Mouse (Mus musculus) mouse embryonic stem cell (cell line): ENCODE results near the gene Rere.

Experiments used
- in situ Hi-C, 2 experiments: fragments of 300-500 bp; cut with MboI; formaldehyde crosslinking; loops; 1 replicate in 1 of 2; 3 replicates in 1 of 2; pipeline ENCODE4 v1.14.3; 2019 to 2020; ENCODE audit warnings: low sequenced_read_pairs in 2 of 2, low pct_unique_long_range_greater_than_20kb in 1 of 2, mixed read lengths in 1 of 2; ENCODE audit not compliant: unreplicated experiment in 1 of 2

Rere gene

DNA sequence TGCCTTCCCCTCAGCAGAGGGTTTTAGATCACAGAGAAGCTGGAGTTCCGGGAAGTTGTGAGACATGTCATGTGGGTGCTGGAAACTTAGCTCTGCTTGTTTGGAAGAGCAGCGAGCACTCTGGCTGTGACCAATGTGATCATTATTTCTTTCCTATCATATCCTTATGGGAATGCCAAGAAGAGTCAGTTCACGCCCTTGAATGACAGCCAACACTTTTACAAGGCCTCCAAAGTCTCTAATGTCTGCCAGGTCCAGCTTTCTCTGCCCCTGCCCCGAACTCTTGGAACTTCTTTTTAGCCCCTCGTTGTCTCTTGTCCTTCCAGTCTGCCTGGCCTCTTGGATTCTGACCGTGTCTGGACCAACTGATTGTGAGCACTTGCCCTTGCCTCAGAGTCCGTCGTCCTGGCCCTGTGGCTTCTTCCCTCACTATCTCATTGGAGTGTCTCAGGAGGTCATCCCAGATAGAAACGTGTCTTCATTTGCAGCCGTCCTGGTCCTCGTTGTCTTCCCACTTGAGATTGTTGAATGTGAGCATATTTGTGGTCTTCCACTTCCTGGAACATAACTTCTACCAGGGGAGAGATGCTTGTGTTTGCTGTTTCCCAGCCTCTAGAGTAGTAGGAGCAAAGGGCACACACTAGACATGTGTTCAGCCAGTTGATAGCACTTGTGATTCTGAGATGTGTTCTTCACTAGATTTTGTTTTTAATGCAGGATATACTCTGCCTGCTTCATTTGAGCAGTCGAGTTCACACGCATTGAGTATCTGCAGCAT lies 120.6 kb downstream of the Rere start:
- in situ Hi-C loops: no loop called here

DNA sequence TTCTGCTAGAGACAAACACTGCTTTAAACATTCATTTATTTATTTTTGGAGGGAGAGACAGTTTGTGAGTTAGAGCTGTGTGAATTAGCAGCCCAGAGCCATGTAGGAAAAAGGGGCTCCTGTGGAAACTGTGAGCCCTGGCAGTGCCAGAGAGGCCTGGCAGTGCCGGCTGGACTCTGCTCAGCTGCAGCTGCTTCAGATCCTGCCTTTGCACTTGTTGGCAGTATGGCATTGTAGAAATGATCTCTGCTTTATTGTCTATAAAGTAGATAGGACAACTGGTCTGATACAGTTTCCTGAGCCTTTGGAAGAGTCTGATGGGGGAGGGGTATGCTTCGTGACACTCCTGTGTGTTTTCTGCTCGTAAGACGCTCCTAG lies 121.2 kb downstream of the Rere start:
- in situ Hi-C loops: no loop called here

DNA sequence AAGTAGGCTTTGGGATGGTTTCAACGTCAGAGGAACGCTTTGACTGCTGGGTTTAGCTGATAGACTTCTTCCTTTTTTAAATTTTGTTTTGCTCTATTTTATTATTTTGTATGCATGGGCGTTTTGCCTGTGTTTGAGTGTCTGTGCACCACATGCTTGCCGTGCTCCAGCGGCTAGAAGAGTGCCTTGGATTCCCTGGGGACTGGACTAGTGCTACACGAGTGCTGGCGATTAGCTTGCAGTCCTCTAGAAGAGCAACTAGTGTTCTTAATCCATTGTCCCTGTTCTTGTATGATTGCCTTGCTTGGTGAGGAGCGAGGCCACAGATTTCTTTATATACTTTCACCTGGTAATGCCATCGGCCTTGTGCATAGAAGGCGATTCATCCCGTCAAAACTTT lies 122.5 kb downstream of the Rere start:
- in situ Hi-C loops: no loop called here

DNA sequence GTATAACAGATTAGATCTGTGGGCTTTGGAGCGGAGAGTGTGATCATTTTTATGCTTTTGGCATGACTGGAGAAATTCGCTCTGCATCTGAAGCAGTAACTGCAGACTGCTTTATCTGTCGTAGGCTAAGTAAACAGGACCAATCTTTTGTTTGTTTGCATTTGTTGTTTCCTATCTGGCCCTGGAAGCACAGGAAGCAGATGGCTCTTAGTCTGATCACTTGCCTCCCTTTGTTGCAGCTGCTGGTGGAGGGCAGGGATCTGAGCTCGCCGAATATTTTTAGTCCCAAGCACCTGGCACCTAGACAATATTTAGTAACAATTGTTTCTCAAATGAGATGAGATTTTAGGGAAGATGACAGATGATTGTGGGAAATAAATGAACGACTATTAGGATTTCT lies 123.1 kb downstream of the Rere start:
- in situ Hi-C loops: no loop called here

DNA sequence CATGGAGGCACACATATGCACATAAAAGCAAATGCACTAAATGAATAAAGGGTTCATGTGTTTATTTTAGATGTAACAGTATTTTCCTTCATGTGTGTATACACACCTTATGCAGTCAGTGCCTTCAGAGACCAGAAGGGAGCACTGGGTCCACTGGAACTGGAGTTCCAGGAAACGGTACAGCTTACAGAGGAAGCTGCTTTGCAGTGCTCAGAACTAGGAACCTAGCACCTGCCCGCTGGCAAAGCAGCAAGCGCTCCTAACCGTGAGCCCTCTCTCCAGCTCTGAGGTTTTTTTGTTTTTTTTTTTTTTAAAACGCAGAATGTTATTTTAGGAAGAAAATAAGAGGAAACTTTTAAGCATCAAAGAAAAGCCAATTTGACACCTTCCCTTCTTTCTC lies 124.3 kb downstream of the Rere start:
- in situ Hi-C loops: no loop called here

DNA sequence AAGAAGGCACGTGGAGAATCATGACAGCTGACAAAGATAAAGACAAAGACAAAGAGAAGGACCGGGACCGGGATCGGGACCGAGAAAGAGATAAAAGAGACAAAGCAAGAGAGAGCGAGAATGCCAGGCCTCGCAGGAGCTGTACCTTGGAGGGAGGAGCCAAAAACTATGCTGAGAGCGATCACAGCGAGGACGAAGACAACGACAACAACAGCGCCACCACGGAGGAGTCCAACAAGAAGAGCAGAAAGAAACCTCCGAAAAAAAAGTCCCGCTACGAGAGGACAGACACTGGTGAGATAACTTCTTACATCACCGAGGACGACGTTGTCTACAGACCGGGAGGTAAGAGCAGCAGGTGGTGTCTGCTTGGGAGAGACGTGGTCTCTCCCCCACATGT lies 124.9 kb downstream of the Rere start:
- in situ Hi-C loops: no loop called here

DNA sequence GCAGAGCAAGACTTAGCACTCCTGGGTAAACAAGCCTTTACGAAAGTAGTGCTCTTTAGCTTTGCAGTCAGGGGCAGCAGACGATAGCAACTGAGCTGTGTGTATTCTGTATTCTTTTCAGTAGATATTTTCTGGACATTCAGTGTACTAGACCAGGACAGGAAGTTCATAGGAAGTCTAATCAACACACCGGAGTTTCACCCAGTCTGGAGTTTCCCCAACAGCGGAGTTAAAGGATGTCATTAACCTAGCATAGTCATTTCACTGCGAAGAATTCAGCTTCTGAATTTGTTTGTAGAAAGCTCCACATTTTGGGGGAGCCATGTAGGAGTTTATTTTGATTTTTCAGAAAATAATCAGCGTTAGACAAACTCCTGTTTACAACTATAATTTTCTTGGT lies 125.4 kb downstream of the Rere start:
- in situ Hi-C loops: no loop called here

DNA sequence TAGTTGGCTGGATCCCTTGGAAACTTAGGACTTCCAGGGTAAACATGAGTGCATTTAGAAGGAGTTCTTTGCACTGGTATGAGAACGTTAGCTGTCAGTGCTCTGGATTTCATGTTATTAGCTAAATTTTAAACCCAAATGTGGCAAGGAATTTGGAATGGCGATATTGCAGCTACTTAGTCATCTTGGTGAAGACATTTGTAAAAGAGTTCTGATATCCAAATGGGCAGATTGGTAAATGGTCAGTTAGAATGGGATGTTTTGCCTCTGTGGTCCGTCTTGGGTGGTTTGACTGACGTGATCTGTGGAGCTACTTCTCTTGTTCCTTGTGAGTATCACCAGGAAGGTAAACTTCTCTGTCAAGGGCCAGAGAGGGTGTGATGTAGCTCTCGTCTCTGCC lies 132.8 kb downstream of the Rere start:
- in situ Hi-C loops: no loop called here

DNA sequence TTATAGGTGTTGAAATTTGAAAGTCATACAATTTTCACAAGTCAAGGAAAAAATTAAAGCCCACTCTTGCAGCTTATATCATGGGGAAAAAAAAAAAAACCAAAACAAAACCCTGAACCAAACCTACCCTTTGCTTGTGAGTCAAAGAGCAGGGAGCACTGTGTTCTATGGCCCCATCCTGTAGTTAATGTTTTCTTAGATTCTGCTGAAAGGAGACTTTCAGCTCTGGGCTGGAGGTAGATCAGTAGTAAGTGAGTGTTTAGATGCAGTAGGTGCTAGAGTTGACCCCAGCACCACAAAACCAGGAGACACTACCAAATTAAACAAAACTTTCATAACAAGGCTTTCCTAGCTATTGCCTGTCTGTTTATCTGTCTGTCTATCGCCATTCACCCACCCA lies 133.3 kb downstream of the Rere start:
- in situ Hi-C loops: no loop called here

DNA sequence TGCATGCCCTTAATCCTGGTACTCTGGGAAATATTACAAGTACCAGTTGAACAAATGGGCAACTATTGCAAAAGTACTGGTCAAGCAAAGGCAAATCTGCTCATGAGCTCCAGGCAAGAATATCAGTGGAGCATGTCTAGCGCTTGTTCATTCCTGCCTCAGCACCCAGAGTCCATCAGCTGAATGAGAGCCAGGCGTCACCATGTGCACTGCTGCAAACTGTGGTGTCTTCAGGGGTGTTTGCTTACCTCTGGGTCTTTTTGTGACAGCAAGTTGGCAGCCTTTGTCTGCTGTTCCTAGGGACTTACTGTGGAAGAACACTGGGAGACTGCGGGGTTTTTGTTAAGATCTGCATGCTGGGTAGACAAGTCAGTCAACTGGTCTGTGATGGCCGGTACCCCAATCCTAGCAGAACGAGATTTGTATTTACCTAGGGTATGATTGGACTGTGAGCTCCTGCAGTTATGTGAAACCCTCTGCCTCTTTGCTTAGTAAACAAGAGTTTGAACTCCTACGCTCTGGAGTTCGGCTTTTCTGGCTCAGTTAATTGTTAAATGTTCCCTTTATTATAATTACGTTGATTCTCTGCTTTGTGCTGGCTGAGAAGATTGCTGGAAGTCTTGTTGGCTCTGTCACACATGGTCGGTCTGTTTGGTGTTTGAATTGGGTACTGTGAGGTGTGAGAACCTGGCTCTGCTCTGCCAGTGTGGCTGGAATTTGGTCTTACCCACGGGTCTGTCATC lies 134.0 kb downstream of the Rere start:
- in situ Hi-C loops: no loop called here

DNA sequence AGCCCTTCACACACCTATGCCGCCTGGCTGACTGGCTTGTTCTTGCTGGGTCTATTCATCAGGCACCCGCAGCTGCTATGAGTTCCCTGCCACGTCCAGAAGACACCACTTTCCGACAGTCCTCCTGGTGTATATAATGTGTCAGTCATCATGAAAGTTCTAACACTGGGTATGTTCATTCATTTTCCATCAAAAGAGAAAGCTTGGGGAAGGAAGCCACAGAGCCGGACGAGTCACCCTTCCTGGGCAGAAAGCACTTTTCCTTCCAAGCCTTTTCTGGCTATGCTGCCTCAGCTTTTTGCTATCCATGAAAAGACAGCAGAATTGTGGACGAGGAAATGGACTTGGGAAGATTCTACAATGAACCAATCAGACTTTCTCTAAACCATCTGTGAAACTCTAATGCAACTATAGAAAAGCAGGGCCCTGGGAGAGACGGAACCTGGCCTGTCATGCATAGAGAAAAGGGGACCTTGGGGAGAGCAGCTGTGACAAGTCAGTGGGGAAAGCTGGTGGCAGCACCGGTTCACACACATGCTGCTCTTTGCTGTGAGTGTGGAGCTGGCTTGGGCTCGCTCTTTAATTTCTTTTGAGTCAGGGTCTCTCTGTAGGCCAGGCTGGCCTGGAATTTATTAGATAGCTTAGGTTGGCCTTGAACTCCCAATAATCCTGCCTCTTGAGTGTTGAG lies 139.3 kb downstream of the Rere start:
- in situ Hi-C loops: no loop called here

DNA sequence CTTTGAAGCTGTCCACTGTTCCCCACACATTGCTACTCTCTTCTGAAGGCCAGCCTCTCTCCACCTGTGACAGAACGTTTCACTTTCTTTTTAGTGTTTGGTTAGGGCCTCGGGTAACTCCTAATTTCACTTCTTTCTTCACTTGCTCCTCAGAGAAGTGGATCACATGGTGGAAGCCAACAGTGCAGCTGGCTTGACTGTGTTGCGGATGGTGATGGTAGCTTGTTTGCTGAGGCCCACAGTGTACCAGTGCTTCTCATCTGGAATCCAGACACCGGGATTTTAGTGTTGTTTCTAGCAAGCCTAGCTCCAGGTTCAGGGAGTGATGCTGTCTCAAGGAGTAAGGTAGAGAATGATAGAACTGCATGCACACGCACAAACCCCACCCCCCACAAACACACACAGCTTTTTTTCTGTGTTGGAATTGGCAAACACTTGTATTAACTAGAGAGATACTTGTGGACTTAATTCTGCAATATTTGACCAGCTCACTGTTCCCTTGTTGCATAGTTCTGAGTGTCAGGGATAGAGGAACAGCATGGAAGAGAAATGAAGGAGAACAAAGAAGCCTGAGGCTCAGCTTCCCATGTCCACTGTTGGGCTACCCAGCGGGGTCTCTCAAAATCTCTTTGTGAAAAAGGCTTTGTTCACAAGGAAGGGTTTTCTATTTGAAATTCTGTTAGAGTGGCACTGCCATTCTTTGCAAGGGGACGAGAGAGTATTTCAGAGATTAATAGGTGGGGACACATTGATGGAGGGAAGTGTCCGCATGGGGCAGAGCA lies 144.8 kb downstream of the Rere start:
- in situ Hi-C loops: no loop called here

DNA sequence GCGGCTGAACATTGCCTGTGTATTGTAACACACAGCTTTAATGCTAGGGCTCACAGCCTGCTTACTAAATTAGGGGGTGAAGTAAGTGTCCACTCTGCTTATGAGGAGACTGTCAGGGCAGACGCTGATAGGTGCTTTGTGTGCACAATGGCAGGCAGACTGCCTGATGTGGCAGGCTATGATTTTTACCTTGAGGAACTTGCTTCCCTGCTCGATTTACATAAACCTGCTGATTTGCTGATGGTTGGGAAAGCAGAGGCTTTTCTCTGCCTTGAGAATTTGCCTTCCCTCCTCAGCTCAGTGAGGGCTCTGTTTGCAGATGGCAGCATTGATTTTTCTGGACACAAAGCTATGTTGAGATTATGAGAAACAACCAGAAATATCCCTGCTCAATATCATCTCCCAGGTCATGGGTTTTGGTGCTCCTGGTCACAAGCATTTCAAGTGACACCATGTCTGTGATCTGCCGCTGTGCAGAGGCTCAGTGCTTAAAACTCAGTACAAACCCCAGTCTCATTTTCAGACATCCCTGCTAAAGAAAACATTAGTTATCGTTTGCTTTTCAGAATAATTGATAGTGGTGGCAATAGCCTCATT lies 145.5 kb downstream of the Rere start:
- in situ Hi-C loops: no loop called here

DNA sequence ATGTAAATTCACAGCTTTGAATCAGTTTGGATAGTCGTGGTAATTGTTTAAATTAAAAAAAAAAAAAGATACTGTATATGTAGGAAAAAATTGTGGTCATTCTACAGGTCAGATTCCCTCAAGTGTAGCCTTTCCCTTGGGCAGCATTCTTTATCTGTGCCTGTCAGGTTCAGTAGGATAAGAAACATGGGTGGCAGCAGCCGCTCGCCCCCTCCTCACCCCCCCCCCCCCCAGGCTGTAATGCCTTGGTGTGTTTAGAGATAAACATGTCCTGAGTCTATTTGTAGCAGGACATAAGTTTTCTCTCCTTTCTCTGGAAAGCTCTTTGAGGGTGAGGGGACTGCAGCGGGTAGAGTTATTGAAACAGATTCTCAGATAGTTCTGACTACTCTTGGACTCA lies 147.3 kb downstream of the Rere start:
- in situ Hi-C loops: no loop called here

DNA sequence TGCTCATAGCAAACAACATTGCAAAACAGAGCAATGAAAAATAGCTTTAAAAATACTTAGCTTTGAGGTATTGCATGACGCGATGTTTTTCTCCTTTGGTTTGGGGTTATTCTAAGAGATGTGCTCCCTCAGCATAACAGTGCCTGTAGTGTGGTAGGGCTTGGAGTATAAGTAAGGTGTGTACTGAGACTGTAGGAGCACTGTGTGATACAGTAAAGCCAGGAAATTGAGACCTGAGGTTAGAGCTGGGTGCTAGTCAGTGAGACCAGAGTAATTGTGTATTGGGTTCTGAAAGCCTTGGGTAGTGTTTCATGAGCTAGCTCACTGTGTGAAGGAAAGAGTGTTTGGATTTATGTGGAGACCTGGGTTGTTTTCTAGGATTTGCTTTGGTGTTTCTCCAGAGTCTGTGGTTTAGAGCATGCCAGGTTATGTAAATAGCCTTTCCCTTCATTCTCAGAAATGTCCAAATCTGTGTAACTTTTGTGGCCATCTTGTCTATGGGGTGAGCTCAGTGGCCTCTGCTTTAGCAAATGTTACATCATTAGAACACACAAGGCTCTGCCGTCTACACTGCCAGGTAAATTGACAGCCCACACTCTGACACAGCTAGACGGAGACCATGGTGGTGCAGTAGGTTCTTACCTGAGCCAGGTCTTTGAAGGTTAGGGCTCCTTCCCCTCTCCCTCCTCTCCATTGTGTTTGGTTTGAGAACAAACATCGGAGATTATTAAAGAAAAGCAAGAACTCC lies 152.6 kb downstream of the Rere start:
- in situ Hi-C loops: no loop called here

DNA sequence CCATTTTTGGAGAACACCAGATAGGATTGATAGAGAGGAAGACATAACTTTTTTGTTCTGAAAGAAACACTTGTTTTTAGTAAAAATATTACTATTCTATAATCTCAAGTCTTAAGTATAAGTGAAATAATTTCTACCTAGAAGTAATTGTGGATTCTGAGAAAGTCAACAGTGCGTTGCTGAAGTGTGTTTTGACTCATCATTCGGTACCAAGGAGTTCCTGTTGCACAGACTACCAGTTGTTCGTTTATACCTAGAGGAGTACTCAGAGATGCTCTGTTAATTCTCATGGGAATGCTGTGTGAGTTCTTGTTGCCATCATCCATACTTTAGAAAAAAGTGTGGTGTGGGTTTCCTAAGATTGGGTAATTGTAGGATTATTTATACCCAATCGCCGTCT lies 154.1 kb downstream of the Rere start:
- in situ Hi-C loops: no loop called here

DNA sequence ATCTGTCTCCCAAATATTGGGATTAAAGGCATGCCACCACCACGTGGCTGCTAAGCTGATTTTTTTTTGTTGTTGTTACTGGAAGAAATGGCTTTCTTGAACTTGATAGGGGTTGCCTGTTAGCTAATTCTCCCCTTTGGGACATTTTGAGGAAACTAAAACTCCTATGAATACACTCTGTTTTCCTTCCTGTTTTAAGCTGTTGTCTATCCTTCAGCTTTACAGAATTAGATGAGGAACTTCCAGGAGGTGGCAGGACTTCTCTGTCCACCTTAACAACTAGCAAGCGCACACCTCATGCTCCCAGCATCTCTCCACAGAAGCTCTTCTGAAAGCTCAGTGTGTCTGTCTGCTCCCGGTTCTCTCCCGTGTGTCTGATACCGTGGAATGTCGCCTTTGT lies 157.2 kb downstream of the Rere start:
- in situ Hi-C loops: no loop called here

DNA sequence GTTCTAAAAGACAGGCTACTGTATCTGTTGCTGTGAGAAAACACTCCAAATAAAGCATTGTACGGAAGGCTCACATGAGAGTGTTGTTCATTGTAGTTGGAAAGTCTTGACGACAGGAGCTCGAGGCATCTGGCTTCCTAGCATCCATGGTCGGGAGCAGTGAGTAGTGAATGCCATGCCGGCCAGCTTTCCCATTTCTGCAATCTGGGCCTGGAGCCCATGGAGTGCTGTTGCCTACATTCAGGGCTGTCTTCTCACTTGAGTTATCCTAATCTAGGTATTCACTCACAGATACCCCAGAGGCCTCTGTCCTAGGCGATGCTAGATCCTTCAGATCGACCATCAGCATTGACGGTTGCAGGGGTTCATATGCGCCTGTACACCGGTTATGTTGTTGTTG lies 160.5 kb downstream of the Rere start:
- in situ Hi-C loops: no loop called here
